Mouse (Mus musculus): ENCODE results near the gene Pdcd11. TPM values are rescaled to one million over a fixed set of nuclear protein-coding genes. Genes with fewer than 3 reads are reported as not detected.
A peak's percentile ranks its signal among the peaks of the same experiment; 100 is the strongest.

Pdcd11 gene
- polyA plus RNA-seq, 1 experiment from 2014 or later = 13.4 TPM

DNA sequence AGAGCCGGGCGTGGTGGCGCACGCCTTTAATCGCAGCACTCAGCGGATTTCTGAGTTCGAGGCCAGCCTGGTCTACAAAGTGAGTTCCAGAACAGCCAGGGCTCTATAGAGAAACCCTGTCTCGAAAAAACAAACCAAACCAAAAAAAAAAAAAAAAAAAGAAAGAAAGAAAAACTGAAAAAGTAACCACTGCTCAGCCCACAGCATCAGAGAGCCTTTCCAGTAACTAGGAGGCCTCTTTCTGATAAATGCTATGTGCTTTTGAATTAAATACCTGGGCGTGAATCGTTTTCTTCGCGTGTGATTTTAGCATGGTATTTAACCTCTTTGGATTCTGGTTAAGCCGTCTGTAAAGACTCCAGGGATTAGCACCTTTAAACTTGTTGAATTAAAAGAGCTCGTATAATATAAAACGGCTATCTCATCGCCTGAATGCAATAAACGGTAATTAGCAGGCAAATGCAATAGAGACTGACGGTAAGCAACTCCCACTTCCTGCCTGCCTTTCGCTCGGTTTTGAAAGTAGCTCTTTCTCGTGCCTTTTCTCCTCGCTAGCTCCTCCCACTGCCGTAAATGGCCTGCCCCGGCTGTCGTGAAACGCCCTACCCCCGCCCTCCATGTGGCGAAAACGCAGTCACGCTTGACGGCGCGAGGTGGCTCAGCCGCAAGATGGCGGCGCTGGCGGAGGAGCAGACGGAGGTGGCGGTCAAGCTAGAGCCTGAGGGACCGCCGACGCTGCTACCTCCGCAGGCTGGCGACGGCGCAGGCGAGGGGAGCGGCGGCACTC lies 23.3 kb upstream of the Pdcd11 start, which contains the start of gene Taf5:
Gene Taf5, plus strand, starts transcription at position 651 of the 787 bp plus-strand sequence.
- Histone ChIP-seq H3K27me3 (no peaks in the 10 kb centered on the region), H3K4me2 (peak within 1 kb of the TSS; percentile 68), H3K4me3 (replicated peaks) (peak within 1 kb of the TSS; percentile 100), H3K9me3 (no peaks in the 10 kb centered on the region), H3K36me3 (replicated peaks) (peaks cover 15% of the 10 kb centered on the region), H3K27ac (peak within 1 kb of the TSS; percentile 92), H3K9ac (peak within 1 kb of the TSS; percentile 95), H3K4me1 (peaks cover 8% of the 10 kb centered on the region)
- ATAC-seq (ENCODE audit: low FRiP score) = peak; percentile 87
- WGBS = 11% methylated on average over 49 of the region's 49 CpGs

DNA sequence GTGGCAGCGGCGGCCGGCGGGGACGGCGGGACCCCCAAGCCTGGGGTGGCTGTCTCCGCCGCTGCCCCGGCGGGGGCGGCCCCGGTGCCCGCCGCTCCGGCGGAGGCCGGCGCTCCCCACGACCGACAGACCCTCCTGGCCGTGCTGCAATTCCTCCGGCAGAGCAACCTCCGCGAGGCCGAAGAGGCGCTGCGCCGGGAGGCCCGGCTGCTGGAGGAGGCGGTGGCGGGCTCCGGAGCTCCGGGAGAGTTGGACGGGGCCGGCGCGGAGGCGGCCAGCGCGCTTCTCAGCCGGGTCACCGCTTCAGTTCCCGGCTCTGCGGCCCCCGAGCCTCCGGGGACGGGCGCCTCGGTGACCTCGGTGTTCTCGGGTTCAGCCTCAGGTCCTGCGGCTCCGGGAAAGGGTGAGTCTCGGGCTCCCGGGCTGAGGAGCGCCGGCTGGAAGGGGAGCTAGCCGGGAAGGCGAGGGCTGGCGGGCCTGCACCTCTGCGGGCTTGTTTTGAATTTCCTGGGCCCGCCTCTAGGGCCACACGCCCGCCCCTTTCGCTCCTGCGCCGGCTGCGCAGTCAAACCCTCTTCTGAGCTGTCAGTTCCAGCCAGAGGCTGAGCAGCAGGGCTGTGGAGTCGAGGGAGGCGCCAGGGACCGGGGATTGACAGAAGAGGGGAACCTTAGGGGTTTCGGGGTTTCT lies 22.5 kb upstream of the Pdcd11 start:
- H3K9ac ChIP-seq = peak overlapping the region; percentile 95
- H3K4me2 ChIP-seq = peak overlapping the region; percentile 68
- under 1% methylated on average over 66 of the region's 72 CpGs for WGBS
- H3K27me3 ChIP-seq = no peaks in the 10 kb centered on the region
- H3K9me3 ChIP-seq = no peaks in the 10 kb centered on the region
- peaks cover 8% of the 10 kb centered on the region for H3K4me1 ChIP-seq
- H3K4me3 ChIP-seq (replicated peaks) = peak overlapping the region; percentile 100
- H3K27ac ChIP-seq = peak overlapping the region; percentile 92
- peak; percentile 93 for ATAC-seq (ENCODE audit: low FRiP score)
- H3K36me3 ChIP-seq (replicated peaks) = peaks cover 23% of the 10 kb centered on the region

DNA sequence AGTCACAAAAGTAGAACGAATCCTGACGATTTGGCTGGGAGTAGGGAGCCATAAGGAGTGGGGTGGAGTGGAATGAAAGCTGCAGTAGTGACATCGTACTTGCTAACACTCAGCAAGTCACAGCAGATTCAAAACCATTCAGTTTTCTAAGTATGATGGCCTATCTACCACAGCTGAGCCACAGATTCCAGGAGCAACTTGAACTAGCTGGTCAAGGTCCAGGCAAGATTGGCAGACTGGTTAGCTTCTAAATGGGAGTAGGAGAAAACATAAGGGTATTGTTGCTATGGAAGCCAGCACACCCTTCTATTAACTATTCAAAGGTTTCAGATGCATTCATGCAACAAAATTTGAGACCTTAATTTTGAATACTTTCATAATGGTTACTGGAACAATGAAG lies 2.3 kb upstream of the Pdcd11 start:
- Histone ChIP-seq H3K36me3 (replicated peaks) (peaks cover 38% of the 10 kb centered on the region), H3K4me1 (peaks cover 16% of the 10 kb centered on the region), H3K9me3 (no peaks in the 10 kb centered on the region), H3K27ac (no peak overlapping the region), H3K9ac (no peak overlapping the region), H3K4me3 (replicated peaks) (no peak overlapping the region), H3K27me3 (no peaks in the 10 kb centered on the region), H3K4me2 (no peak overlapping the region)
- no peak for ATAC-seq (ENCODE audit: low FRiP score)
- 95% methylated on average over 3 of the region's 3 CpGs for WGBS

DNA sequence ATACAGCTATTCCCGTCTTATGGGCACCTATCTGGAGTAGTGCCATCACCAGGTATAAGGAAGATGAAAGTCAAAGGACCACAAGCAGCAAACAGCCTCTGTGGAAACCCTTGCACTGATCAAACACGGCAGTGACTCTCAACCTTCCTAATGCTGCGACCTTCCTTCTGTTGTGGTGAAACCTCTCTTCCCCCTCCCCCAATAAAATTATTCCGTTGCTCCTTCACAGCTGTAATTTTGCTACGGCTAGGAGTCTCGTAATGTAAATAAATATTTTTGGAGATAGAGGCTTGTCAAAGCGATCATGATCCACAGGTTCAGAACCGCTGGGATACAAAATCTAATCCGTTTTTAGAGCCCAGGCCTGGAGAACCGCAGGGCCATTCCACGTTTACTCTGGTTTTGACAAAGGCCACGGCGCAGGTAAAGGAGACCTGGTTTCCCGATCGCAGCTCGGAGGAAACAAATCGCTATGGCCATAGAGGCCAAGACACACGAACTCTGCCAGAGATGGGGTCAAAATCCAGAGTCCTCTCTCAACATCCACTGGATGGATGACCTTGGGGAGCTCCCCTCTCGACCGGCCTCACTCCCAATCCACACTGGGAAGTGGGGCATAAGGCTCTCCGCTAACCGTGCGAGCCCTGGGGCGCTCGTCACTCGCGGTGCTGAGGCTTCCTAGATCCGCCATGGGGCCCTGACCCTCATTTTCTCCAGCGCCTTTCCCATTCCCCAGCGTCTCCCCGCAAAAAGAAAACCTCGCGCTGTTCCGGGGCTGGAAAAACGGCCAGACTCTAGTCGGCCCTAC lies 646 bp upstream of the Pdcd11 start:
- H3K4me2 ChIP-seq = peak overlapping the region; percentile 87
- H3K27ac ChIP-seq = peak overlapping the region; percentile 76
- peaks cover 16% of the 10 kb centered on the region for H3K4me1 ChIP-seq
- H3K9me3 ChIP-seq = no peaks in the 10 kb centered on the region
- H3K4me3 ChIP-seq (replicated peaks) = peak overlapping the region; percentile 96
- peak overlapping the region; percentile 96 for H3K9ac ChIP-seq
- H3K27me3 ChIP-seq = no peaks in the 10 kb centered on the region
- peaks cover 35% of the 10 kb centered on the region for H3K36me3 ChIP-seq (replicated peaks)
- WGBS = 3% methylated on average over 36 of the region's 36 CpGs
- peak; percentile 71 for ATAC-seq (ENCODE audit: low FRiP score)

DNA sequence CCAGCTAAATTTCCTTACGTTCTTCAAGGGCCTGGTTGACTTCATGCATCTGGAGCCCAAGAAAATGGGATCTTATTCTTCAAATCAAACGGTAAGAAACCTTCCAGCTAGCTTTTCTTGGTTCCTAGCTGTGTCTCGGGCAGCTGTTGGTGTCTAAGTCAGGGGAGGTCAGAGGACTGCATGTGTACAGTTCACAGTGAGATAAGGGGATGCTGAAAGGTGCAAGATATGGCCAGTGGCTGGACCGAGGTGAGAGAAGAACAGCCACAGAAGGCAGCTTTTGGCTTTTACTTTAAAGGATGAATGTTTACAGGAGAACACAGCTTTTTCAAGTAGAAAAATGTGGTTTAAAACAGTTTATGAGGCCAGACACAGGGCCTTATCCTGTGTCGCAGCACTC lies 10.5 kb downstream of the Pdcd11 start:
- Histone ChIP-seq H3K4me1 (no peaks in the 10 kb centered on the region), H3K36me3 (replicated peaks) (peaks cover 100% of the 10 kb centered on the region), H3K9ac (no peak overlapping the region), H3K9me3 (no peaks in the 10 kb centered on the region), H3K27ac (no peak overlapping the region), H3K4me2 (no peak overlapping the region), H3K27me3 (no peaks in the 10 kb centered on the region), H3K4me3 (replicated peaks) (no peak overlapping the region)
- WGBS = 90% methylated on average over 5 of the region's 5 CpGs
- no peak for ATAC-seq (ENCODE audit: low FRiP score)

DNA sequence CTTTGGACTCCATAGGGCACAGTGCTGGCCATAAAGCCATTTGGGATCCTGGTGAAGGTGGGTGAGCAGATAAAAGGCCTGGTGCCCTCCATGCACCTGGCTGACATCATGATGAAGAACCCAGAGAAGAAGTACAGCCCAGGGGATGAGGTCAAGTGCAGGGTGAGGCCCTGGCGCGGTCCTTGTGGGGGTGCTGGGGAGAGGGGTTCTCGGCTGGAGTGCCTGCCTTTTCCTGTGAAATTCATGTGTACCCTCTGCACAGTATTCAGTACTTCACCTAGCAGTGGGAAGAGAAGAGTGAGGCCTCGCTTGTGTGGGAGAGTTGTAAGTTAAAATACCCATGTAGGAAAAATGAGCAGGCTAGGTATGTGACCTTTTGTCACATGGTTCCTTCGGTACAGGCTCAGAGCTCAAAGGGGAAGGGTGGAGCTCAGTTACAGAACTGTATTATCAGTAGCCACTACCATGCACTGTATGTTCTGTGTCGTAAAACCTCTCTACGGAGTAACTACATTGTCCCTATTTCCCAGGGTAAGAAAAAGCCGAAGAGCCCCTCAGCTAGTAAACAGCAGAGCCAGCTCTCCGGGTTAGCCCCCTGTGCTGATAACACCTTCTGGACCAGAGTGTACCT lies 14.2 kb downstream of the Pdcd11 start:
- Histone ChIP-seq H3K4me2 (no peak overlapping the region), H3K9me3 (no peaks in the 10 kb centered on the region), H3K4me1 (no peaks in the 10 kb centered on the region), H3K9ac (no peak overlapping the region), H3K27me3 (no peaks in the 10 kb centered on the region), H3K36me3 (replicated peaks) (peaks cover 100% of the 10 kb centered on the region), H3K27ac (no peak overlapping the region), H3K4me3 (replicated peaks) (no peak overlapping the region)
- WGBS = 94% methylated on average over 9 of the region's 9 CpGs
- no peak for ATAC-seq (ENCODE audit: low FRiP score)

DNA sequence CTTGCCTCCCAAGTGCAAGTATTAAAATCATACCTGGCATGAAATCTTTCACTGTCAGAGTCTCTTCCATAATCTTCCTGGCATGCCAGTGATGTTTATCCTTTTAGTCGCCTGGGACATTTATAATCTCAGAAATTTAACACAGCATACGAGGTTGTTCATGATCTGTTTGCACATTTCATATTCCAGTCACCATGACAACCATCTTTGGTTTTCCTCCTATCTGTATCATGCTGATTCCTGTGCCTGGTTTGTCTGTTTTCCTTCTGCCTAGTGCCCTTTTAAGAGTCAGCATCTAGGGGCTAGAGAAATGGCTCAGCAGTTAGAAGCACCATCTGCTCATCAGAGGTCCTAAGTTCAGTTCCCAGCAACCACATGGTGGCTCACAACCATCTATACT lies 28.1 kb downstream of the Pdcd11 start:
- WGBS = 82% methylated on average over 2 of the region's 2 CpGs
- Histone ChIP-seq H3K36me3 (replicated peaks) (peaks cover 79% of the 10 kb centered on the region), H3K4me1 (no peaks in the 10 kb centered on the region), H3K4me3 (replicated peaks) (no peak overlapping the region), H3K9me3 (no peaks in the 10 kb centered on the region), H3K4me2 (no peak overlapping the region), H3K27me3 (no peaks in the 10 kb centered on the region), H3K27ac (no peak overlapping the region), H3K9ac (no peak overlapping the region)
- ATAC-seq (ENCODE audit: low FRiP score) = no peak

DNA sequence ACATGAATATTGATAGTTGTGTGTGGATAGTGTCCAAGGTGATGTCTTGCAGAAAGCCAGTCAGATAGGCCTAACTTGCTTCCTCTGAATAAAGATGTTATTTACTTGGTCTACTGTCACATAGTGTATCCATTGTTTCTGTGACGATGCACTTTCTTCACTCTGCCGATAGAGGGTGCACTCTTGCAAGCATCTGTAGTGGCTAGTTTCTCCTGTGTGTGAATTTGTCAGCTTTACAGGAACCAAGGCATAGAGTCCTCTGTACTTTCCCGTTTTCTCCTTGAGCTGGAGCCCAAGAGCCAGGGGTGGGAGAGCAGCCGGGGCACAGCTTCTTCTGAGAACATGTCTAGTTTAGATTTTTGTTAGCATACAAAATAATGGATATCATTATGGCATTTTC lies 30.5 kb downstream of the Pdcd11 start:
- Histone ChIP-seq H3K9me3 (no peaks in the 10 kb centered on the region), H3K9ac (no peak overlapping the region), H3K4me2 (no peak overlapping the region), H3K27me3 (no peaks in the 10 kb centered on the region), H3K4me3 (replicated peaks) (no peak overlapping the region), H3K36me3 (replicated peaks) (peaks cover 79% of the 10 kb centered on the region), H3K4me1 (no peaks in the 10 kb centered on the region), H3K27ac (no peak overlapping the region)
- ATAC-seq (ENCODE audit: low FRiP score) = no peak
- 44% methylated on average over 4 of the region's 4 CpGs for WGBS

DNA sequence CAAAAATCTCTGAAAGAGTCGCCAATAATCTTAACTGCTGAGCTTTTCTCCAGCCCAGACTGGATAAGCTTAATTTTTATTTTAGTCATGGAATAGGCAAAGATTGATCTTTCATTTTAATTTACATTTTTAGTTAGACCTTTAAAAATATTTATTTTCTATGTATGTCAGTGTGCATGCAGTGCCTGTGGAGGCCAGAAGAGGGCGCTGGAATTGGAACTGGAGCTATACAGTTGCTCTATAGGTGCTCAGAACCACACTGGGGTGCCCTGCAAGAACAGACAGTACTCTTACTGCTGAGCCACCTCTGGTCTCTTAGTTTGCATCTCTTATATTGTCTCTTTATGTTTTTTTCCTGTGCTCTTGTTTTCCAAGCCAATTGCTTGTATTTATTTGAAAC lies 32.2 kb downstream of the Pdcd11 start:
- no peak overlapping the region for H3K4me2 ChIP-seq
- H3K27me3 ChIP-seq = no peaks in the 10 kb centered on the region
- no peak overlapping the region for H3K27ac ChIP-seq
- ATAC-seq (ENCODE audit: low FRiP score) = no peak
- peaks cover 79% of the 10 kb centered on the region for H3K36me3 ChIP-seq (replicated peaks)
- WGBS = 29% methylated on average over 2 of the region's 2 CpGs
- no peaks in the 10 kb centered on the region for H3K4me1 ChIP-seq
- no peak overlapping the region for H3K9ac ChIP-seq
- no peak overlapping the region for H3K4me3 ChIP-seq (replicated peaks)
- H3K9me3 ChIP-seq = no peaks in the 10 kb centered on the region

DNA sequence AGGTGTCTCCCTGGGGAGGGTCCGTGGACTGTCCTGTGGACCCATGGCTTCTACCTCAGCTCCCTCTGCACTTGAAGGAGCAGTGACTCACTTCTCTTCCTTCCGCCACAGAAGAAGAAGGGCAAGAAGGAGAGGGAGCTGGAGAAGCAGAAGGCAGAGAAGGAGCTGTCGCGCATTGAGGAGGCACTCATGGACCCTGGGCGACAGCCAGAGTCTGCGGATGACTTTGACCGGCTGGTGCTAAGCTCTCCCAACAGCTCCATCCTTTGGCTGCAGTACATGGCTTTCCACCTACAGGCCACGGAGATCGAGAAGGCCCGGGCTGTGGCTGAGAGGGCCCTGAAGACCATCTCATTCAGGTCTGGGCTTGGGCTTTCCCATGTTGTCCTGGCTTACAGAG lies 37.6 kb downstream of the Pdcd11 start:
- 95% methylated on average over 10 of the region's 10 CpGs for WGBS
- H3K27ac ChIP-seq = no peak overlapping the region
- no peak overlapping the region for H3K9ac ChIP-seq
- no peak overlapping the region for H3K4me3 ChIP-seq (replicated peaks)
- H3K4me1 ChIP-seq = no peaks in the 10 kb centered on the region
- no peak for ATAC-seq (ENCODE audit: low FRiP score)
- no peaks in the 10 kb centered on the region for H3K27me3 ChIP-seq
- no peak overlapping the region for H3K4me2 ChIP-seq
- peaks cover 93% of the 10 kb centered on the region for H3K36me3 ChIP-seq (replicated peaks)
- no peaks in the 10 kb centered on the region for H3K9me3 ChIP-seq

DNA sequence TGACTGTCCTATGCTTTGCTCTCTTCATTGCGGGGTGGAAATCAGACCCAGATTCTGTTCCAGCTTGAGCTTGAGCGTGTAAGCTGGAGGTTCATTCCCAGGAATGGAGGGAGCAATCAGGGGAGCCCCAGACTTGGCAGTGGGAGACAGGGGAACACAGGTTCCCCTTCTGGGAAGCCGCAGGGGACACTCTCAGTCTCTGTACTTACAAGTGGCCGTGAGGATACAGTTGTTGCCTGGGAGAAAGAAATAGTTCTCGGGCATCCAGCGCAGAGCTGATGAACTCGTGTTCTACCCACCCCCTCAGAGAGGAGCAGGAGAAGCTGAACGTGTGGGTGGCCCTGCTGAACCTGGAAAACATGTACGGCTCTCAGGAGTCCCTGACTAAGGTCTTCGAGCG lies 38.3 kb downstream of the Pdcd11 start:
- H3K9me3 ChIP-seq = no peaks in the 10 kb centered on the region
- no peak overlapping the region for H3K4me2 ChIP-seq
- WGBS = 96% methylated on average over 11 of the region's 11 CpGs
- no peaks in the 10 kb centered on the region for H3K27me3 ChIP-seq
- no peak for ATAC-seq (ENCODE audit: low FRiP score)
- H3K27ac ChIP-seq = no peak overlapping the region
- H3K4me3 ChIP-seq (replicated peaks) = no peak overlapping the region
- no peaks in the 10 kb centered on the region for H3K4me1 ChIP-seq
- peaks cover 92% of the 10 kb centered on the region for H3K36me3 ChIP-seq (replicated peaks)
- no peak overlapping the region for H3K9ac ChIP-seq

DNA sequence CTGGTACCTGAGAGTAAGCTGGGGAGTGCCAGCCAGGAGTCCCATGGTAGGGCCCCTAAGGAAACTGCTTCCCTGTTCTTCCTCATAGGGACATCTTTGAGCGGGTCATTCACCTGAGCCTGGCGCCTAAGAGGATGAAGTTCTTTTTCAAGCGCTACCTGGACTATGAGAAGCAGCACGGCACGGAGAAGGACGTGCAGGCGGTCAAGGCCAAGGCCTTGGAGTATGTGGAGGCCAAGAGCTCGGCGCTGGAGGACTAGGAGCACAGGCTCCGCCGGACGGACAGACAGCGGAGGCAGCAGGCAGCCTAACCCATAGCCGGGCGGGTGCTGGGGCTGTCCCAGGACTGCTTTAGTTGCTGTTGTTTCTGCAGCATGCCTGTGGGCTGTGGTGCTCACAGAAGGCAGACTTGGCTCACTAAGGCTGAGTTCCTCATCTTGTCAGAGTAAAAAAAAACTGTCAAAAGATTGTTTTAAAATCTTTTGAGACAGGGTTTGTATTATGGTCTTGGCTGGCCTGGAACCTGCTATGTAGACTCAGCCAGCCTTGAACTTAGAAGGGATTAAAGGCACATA lies 40.1 kb downstream of the Pdcd11 start:
- Histone ChIP-seq H3K36me3 (replicated peaks) (peaks cover 76% of the 10 kb centered on the region), H3K27ac (no peak overlapping the region), H3K9me3 (no peaks in the 10 kb centered on the region), H3K4me1 (no peaks in the 10 kb centered on the region), H3K4me3 (replicated peaks) (no peak overlapping the region), H3K4me2 (no peak overlapping the region), H3K9ac (no peak overlapping the region), H3K27me3 (no peaks in the 10 kb centered on the region)
- ATAC-seq (ENCODE audit: low FRiP score) = no peak
- 97% methylated on average over 15 of the region's 15 CpGs for WGBS

Measured in forebrain, embryonic 12.5 days (tissue).